Mouse (Mus musculus): ENCODE measurements around the gene Ncapd3.

The Ncapd3 gene

GRCm38 (mm10) chr9:27029828-27030762 lies at the start of gene Ncapd3, which contains the start of gene Vps26b:
Gene Ncapd3, plus strand, starts transcription at chr9:27030175.
Gene Vps26b, minus strand, starts transcription at chr9:27030065.
- DNase-seq (ENCODE audit: low spot score) = peak; percentile 93

GRCm38 (mm10) chr9:26985090-26985613 lies 44.8 kb upstream of the Ncapd3 start:
- DNase-seq (ENCODE audit: low spot score) = no peak

- DNase-seq (ENCODE audit: low spot score) = no peak
Observed at GRCm38 (mm10) chr9:26985668-26986277, 44.2 kb upstream of the Ncapd3 start.

GRCm38 (mm10) chr9:26990181-26990580 lies 39.8 kb upstream of the Ncapd3 start:
- no peak for DNase-seq (ENCODE audit: low spot score)

GRCm38 (mm10) chr9:26993118-26993517 lies 36.9 kb upstream of the Ncapd3 start:
- DNase-seq (ENCODE audit: low spot score) = no peak

GRCm38 (mm10) chr9:26993900-26994299 lies 36.1 kb upstream of the Ncapd3 start:
- no peak for DNase-seq (ENCODE audit: low spot score)

- no peak for DNase-seq (ENCODE audit: low spot score)
Observed at GRCm38 (mm10) chr9:26997062-26997461, 32.9 kb upstream of the Ncapd3 start.

- no peak for DNase-seq (ENCODE audit: low spot score)
Observed at GRCm38 (mm10) chr9:26997501-26997900, 32.5 kb upstream of the Ncapd3 start.

- no peak for DNase-seq (ENCODE audit: low spot score)
Observed at GRCm38 (mm10) chr9:26998669-26999460, 31.1 kb upstream of the Ncapd3 start.

GRCm38 (mm10) chr9:26999461-27000395 lies 30.2 kb upstream of the Ncapd3 start, which contains the start of the genes Acad8 and Thyn1:
Gene Acad8, minus strand, starts transcription at chr9:26999566.
Gene Thyn1, plus strand, starts transcription at chr9:26999710.
- peak; percentile 94 for DNase-seq (ENCODE audit: low spot score)

- DNase-seq (ENCODE audit: low spot score) = no peak
Observed at GRCm38 (mm10) chr9:27005231-27005630, 24.7 kb upstream of the Ncapd3 start.

- DNase-seq (ENCODE audit: low spot score) = no peak
Observed at GRCm38 (mm10) chr9:27005933-27006332, 24.0 kb upstream of the Ncapd3 start.

- DNase-seq (ENCODE audit: low spot score) = no peak
Observed at GRCm38 (mm10) chr9:27006866-27007265, 23.1 kb upstream of the Ncapd3 start.

GRCm38 (mm10) chr9:27009231-27009630 lies 20.7 kb upstream of the Ncapd3 start:
- no peak for DNase-seq (ENCODE audit: low spot score)

GRCm38 (mm10) chr9:27011572-27011971 lies 18.4 kb upstream of the Ncapd3 start:
- no peak for DNase-seq (ENCODE audit: low spot score)

- DNase-seq (ENCODE audit: low spot score) = no peak
Observed at GRCm38 (mm10) chr9:27018961-27019360, 11.0 kb upstream of the Ncapd3 start.

- no peak for DNase-seq (ENCODE audit: low spot score)
Observed at GRCm38 (mm10) chr9:27023681-27024080, 6.3 kb upstream of the Ncapd3 start.

- no peak for DNase-seq (ENCODE audit: low spot score)
Observed at GRCm38 (mm10) chr9:27026708-27027107, 3.3 kb upstream of the Ncapd3 start.

- DNase-seq (ENCODE audit: low spot score) = peak; percentile 27
Observed at GRCm38 (mm10) chr9:27029022-27029827, 750 bp upstream of the Ncapd3 start.

GRCm38 (mm10) chr9:27030763-27031100 lies 757 bp downstream of the Ncapd3 start:
- no peak for DNase-seq (ENCODE audit: low spot score)
